Mouse (Mus musculus) liver, adult (tissue): ENCODE measurements around the gene Tmem30b.
A peak's percentile ranks its signal among the peaks of the same experiment; 100 is the strongest.

Experiments used
- GATA4 ChIP-seq: IDR thresholded peaks from 2 replicates; pipeline ENCODE4 v1.6.1; 2014; ENCODE audit warnings: mild to moderate bottlenecking, low read length; ENCODE audit not compliant: insufficient replicate concordance

Gene Tmem30b

DNA sequence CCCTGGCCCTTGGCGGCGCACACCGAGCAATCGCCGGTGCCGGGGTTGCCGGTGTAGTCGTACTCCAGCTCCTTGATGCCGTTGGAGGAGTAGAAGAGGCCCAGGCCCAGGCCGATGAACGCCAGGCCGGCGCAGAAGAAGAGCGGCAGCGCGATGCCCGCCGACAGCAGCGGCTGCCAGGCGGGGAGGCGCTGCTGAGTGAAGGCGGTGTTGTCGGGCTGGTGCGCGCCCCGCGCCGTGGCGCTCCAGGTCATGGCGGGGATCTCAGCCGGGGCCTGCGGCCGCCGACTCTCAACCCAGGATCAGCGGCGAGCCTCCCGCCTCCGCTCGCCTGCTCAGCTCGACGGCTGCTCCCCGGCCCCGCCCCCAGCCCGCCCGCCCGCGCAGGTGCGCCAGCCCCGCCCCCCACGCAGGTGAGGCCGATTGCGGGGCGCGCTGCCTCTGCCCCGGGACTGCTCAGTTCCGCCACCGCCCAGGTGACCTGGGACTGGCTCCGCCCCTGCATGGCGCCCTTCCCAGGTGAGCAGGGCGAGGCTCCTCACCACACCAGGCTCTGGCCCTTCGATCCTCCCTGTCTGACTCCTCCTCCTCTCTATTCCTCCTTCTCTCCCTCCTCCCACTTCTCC is at the start of gene Tmem30b:
Gene Tmem30b (minus strand): TSS at position 307 of the 626 bp plus-strand sequence.
- TF ChIP-seq GATA4 = no peak

DNA sequence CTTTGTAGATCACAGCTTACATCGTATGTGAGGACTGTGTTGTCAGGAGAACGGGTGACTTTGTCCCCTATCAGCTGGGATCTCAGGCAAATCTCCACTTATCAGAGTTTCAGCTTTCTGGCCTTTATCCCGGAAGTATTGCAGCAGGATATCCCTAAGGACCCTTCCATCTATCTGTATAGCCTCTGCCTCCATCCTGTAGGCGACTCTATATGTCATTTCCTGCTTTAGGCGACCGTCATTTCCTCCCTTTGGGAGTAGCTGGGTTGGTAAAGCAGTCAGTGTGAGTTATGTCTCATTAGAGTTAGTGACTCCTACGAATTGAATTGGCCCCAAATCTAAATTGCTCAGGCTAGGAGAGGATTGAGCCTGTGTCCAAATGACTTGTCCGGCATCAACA is 49.0 kb upstream of the Tmem30b start:
- 0 out of 2 replicates have a peak, but pooled peaks have one; percentile 24 for TF ChIP-seq GATA4

DNA sequence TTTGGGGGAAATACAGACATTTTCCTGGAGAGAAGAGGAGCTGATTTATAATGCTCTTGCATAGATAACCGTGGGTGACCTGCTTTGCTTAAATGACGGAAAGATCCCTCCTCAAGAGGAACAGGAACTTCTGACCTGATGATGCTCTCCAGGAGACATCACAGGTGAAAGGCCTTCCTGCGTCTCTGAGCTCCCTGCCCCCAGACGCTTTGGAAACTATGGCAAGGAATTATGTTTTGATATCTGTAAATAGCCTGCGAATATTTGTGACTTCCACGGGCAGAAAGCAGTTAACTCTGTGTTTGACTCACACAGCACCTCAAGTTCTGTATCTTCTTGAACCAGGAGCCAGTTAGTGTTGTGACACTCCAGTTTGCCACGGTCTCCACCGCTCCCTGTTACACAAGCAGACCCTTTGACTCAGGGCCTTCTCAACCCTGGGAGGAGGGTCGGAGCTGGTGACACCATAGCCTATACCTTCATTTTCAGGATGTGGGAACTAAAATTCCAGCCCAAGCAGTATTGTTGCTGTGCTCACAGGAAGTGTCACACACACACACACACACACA is 48.1 kb upstream of the Tmem30b start:
- no peak for TF ChIP-seq GATA4

DNA sequence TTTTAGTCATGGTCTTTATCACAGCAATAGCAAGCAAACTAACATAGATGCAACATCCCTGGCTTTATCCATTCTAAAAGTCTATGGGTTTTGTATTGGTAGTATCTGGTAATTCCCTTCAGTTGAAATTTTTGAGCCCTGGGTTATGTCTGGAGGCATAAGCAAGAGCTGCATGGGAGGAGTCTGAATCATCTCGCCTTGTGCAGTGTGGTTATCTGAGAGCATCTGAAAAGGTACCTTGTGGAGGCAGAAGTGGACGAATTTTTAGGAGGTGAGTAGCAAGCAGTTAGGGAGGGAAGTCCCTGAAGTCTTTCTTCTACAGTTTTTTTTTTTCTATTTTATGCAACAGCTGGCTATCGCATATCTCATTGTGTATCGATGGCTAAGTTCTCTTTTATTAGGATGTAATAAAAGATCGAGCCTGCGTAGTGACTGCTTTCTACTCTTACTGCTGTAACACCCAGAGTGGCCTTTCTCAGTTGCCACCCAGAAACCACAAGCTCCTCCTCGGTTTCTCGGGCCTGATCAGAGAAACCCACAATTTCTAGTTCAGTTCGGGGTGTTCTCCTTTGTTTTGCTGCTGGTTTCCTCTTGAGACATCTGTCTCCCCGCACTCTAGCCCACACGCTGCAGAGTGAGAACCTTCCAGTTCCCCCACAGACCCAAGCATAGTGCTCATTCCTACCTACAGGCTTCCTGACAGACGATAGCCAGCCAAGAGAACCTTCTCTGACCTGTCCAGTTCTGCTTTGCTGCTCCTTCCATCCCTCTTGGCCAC is 47.0 kb upstream of the Tmem30b start:
- TF ChIP-seq GATA4 = no peak

DNA sequence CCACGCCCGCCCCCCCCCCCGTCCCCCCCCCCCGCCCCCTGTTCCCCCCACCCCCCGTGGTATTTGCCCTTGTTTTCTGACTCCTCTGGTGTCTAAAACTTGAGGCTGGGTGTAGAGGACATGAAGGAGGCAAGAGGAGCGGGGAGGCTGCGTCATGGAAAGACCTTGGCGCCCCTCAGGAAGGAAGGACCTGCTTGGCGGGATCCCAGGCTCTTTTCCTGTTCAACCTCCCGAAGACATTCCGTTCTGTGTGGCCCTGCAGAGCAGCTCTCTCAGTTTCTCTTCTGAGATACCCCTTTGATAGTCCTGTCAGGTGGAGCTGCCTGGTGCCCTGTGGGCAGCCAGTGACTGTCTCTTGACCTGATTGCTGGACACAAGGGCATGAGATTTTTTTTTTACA is 45.4 kb upstream of the Tmem30b start:
- TF ChIP-seq GATA4 = peak; percentile 73; the same call in 1 of the 2 replicates

DNA sequence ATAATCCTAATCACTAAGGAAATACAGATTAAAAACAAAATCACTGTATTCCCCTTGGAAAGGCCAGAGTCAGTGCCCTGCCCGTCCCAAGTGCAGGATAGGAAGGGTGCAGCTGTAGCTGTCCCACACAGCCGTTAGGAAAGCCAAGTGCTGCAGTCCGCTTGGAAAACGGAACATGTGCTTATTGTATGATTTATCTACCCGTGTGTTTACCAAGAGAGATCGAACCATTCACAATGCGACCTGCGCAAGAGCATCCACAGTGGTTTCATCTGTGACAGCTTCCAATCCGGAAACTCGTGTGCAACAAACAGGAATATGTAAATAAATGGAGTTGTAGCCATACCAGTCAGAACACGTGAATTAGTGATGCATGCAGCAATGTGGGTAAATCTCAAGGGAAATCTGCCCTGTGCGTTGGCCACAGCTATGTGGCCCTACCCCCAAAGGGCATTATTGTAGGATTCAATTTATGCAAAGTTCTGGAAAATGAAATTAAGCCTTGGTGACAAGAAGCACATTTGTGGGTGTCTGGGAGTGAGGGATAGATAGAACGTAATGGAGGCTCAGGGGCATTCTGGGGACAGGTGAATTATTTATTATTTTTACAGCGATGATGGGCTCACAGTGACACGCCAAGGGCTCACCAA is 44.6 kb upstream of the Tmem30b start:
- TF ChIP-seq GATA4 = no peak

DNA sequence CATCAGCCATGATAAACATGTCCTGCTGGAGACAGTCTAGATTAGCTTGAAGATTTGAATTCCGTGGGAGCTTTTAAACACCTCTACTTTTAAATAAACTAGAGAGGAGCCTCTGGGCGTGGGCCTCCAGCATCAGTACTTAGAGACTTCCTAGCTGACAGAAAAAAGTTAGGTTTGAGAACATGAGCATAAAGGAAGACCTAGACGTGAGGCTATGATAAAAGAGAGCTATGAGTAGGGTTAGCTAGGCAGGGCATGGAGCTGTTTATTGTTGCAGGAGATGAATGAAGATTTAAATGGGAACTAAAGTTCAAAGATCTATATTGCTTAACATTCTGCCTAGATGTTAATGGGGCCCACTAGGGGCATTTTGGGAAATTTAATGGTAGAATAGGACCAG is 41.1 kb upstream of the Tmem30b start:
- no peak for TF ChIP-seq GATA4

DNA sequence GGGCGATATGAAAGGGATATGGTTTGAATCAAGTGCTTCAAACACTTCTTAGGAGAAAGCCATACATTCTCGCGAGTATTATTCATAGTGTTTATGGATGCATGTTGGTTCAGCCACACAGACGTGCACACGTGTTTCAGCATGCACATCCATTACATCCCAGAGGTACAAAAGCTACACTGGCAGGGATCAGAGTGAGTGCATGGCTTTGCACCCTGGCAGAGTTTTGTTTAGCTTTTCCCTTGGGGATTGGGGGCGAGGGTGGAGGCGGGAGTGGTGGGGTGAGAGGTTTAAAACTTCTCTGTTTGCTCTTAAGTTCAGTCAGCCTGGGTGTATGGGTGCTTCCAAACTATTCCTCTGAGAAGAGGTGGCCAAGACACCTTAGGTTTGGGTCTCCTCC is 39.7 kb upstream of the Tmem30b start:
- TF ChIP-seq GATA4 = no peak

DNA sequence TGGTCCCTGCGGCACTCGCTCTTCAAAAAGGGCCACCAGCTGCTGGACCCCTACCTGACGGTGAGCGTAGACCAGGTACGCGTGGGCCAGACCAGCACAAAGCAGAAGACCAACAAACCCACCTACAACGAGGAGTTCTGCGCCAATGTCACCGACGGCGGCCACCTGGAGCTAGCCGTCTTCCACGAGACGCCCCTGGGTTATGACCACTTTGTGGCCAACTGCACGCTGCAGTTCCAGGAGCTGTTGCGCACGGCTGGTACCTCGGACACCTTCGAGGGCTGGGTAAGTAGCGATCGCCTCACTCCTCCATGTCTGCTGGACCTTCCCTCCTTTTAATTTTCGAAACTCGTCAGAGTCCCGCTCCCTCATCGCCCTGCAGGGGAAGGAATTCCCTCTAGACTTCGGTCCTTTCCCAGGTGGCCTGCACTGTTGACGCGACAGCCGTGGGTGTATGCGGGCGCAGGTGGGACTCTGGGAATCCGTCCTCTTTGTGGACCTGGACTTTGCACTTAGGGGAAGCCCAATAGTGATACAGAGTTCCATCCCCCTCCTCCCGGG is 39.1 kb upstream of the Tmem30b start:
- TF ChIP-seq GATA4 = no peak

DNA sequence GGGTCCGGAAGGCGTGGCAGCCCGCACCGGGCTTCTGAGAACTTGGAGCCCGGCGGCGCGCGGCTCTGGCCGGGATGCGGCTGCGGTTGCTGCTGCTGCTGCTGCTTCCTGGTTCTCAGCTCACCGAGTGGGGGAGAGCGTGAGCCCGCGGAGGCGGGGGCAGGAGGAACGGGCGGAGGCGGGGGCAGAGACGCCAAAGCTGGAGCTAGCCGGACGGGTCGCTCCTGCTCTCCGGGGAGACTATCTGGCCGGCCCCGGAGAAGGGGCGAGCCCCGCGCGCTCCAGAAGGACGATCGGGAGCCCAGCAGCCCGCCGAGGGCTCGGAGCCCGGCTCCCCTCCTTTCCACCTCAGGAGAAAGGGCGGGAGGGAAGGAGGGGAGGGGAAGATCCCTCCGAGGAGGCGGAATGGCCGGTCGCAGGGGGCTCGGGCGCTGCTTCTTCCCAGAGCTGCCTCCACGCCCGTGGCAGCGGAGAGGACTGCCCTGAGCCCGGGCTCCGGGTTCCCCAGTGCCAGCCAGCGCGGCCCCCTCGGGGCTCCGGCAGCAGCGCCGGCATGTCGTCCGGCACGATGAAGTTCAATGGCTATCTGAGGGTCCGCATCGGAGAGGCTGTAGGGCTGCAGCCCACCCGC is 38.5 kb upstream of the Tmem30b start, which contains the start of gene Prkch:
Gene Prkch (plus strand): TSS at position 187 of the 631 bp plus-strand sequence.
- TF ChIP-seq GATA4 = peak; percentile 4; the same call in 1 of the 2 replicates

DNA sequence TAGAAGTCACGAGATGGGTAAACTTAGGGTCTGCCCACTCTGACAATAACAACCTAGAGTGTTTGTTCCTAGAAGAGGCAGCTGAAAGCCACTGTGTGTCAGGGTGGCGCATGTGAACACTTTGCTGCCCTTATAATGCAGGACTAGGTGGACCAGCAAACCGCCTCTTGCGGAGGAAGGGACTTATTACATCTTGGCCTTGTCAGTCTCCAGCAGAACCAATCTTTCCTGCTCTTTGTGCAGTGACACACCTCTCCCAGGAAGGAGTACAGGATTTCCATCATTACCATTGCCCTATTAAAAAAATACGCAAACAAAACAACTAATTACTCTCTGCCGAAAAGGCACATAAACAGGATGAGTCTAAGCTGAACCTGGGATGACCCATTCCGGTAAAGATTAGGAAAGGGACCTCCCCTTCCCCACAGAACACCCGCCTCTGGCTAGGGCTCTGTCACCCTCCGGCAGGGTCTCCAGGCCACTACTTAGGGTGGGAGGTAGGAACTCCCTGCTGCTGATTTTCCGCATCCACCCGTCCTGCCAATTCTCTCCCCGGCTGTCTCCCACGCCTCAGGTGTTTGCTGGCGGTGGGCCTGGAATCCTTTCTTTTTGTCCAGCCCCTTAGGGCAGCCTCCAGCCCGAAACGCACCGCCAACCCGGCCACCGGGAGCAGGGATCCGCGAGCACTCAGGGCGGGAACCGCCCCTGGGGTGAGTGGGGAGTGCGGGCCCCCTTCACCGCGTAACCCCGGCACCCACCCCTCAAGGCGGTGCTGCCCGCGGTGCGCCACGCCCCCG is 37.8 kb upstream of the Tmem30b start:
- no peak for TF ChIP-seq GATA4

DNA sequence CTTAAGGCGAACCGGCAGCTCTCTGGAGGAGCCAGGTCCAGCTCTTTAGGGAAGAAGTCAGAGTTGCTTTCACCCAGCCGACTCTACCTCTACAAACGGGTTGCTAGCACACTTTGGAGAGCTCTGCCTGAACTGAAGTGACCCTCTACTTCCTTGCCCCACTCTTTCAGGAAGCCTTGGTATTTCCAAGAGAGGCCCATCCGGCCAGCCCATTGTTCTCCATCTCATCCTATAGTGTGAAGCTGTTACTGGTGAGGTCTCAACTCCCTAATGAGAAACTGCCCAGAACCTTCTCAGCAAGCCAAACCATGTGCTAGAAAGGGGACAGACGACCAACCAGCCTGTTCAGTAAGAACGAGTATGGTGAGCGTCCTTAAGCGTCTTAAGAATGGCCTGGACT is 37.1 kb upstream of the Tmem30b start:
- no peak for TF ChIP-seq GATA4

DNA sequence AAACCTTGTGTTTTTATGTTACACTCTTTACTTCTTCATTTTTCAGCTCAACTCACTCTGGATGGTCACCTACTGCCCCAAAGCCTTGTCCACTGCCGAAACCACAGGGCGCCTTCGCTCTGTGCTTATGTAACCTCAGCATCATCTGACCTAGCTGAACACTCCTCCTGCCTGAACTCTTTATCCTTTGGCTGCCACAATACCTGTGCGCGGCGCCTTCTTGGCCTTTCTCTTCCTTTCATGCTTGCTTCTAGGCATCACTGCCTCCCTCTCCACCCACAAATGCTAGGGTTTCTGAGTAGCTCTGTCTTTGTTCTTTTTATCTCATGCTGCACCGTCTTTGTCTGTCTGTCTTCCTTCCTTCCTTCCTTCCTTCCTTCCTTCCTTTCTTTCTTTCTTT is 34.6 kb upstream of the Tmem30b start:
- no peak for TF ChIP-seq GATA4

DNA sequence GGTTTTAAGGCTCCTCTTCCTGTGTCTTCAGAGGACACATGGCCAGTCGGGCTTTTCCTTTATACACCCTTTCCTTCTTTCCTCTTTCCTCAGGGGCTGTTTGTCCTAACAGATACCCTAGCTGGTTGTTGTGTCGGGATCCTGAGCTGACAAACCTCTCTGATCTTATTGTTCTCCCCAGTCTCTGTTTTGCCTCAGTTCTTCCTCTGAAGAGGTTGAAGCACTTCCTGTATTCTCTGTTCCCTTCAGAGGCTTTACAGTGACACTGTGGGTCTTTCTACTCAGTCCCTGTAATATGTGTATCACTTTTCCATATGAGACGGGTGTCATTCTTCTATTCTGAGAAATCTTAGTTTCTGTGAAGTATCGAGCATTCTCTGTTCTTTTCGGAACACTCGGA is 31.9 kb upstream of the Tmem30b start:
- no peak for TF ChIP-seq GATA4
